Comparison of ENCODE assay signal across 16 mouse cellular contexts in genomic region chr1:60600682-60601081, GRCm38 (mm10).
"Had no signal": no experiment of that assay in that cellular context is flagged by ENCODE, and none has a peak within 500 bp of the region (broad histone marks: within the 10 kb centered on the region; RNA-seq: fewer than 3 reads in every experiment).

No protein-coding gene starts in this region.

- ATAC-seq: hindbrain, embryonic 16.5 days; inflammation-experienced regulatory T-cells, adult 6 months; intestine, embryonic 15.5 days had no signal

- DNase-seq: gastrocnemius, adult 2 months; gastrocnemius, postnatal 10 days; gastrocnemius, postnatal 25 days; heart, adult 2 months; heart, postnatal 14 days; heart, postnatal 36 days; kidney, adult 18-20 months; kidney, adult 8-10 months; kidney, postnatal 10 days; kidney, postnatal 25 days; kidney, postnatal 4 days; left cerebral cortex, postnatal 4 days; liver, embryonic 13.5 days had no signal
